Mouse (Mus musculus): ENCODE results near the gene Areg. TPM values are rescaled to one million over a fixed set of nuclear protein-coding genes. Genes with fewer than 3 reads are reported as not detected.

Areg gene
- under 1 TPM; 0.76 to 0.95 TPM for total RNA-seq (2023)

GRCm38 (mm10) chr5:91139446-91139873, at the start of gene Areg:
Gene Areg (plus strand): TSS chr5:91139599.

Other genes starting within 250 kb of the Areg start
- gene Cxcl1, start 248.4 kb upstream of the Areg start, total RNA-seq (2023) = not detected
- gene Cxcl2, start 235.7 kb upstream of the Areg start, total RNA-seq (2023) = 1 to 10 TPM; 1.7 to 2.0 TPM
- 1 to 10 TPM; 3.8 to 5.5 TPM for gene Mthfd2l, start 208.5 kb upstream of the Areg start, total RNA-seq (2023)
- not detected for gene Epgn, start 112.1 kb upstream of the Areg start, total RNA-seq (2023)
- gene Ereg, start 65.0 kb upstream of the Areg start, total RNA-seq (2023) = not detected

Data from T-cell, adult 66 days (primary cell).